Mouse (Mus musculus) liver, postnatal 0 days (tissue): ENCODE data around the gene Rmi2.

Experiments
- CTCF ChIP-seq: sonication (generic); IDR thresholded peaks from 2 replicates; pipeline ENCODE4 v1.5.1; 2016; ENCODE audit warnings: antibody characterized with exemption, low read depth
- EP300 ChIP-seq: IDR thresholded peaks from 2 replicates; pipeline ENCODE4 v1.6.1; 2016; ENCODE audit warnings: antibody characterized with exemption, low read depth, mild to moderate bottlenecking

- TF ChIP-seq CTCF (no peak), EP300 (no peak)
Measured at GRCm38 (mm10) chr16:10939932-10940331, 105.1 kb downstream of the Rmi2 start.
